Mouse (Mus musculus): ENCODE measurements at regions not wholly inside any gene's neighbourhood (a gene's known extent, or its start where the extent isn't known, plus 50 kb on each side); places are given as distances from the start of the nearest gene placed in this dataset.

- DNase-seq (ENCODE audit: low read depth, low spot score), result no peak
Measured at GRCm38 (mm10) chr2:64860113-64860512, 164.7 kb downstream of the Grb14 start.

- peak; percentile 71 for DNase-seq (ENCODE audit: low read depth, low spot score)
Measured at GRCm38 (mm10) chr2:64853918-64854317, 170.9 kb downstream of the Grb14 start.

GRCm38 (mm10) chr2:64852913-64853312, 171.9 kb downstream of the Grb14 start:
- DNase-seq (ENCODE audit: low read depth, low spot score), result no peak

- no peak for DNase-seq (ENCODE audit: low read depth, low spot score)
Measured at GRCm38 (mm10) chr2:64851096-64851495, 173.7 kb downstream of the Grb14 start.

GRCm38 (mm10) chr2:64850656-64851055, 174.1 kb downstream of the Grb14 start:
- DNase-seq (ENCODE audit: low read depth, low spot score), result no peak

GRCm38 (mm10) chr2:64824494-64824893, 200.3 kb downstream of the Grb14 start:
- DNase-seq (ENCODE audit: low read depth, low spot score), result peak; percentile 58

GRCm38 (mm10) chr2:64823905-64824304, 200.9 kb downstream of the Grb14 start:
- no peak for DNase-seq (ENCODE audit: low read depth, low spot score)

GRCm38 (mm10) chr2:64823074-64823473, 201.7 kb downstream of the Grb14 start:
- no peak for DNase-seq (ENCODE audit: low read depth, low spot score)

GRCm38 (mm10) chr2:64818159-64818558, 206.6 kb downstream of the Grb14 start:
- no peak for DNase-seq (ENCODE audit: low read depth, low spot score)
